Mouse (Mus musculus): ENCODE results near the gene Zfp949.

GRCm38 (mm10) chr9:88501846-88502245 is 46.0 kb upstream of the Zfp949 start:
- TF ChIP-seq CTCF (IDR thresholded peaks at IDR 0.05; ENCODE audit: control insufficient read depth, insufficient read depth, insufficient read length) = no peak
- no peak for TF ChIP-seq MYOD1 (IDR thresholded peaks at IDR 0.05; ENCODE audit: control insufficient read depth, insufficient read length, low read depth)
- TF ChIP-seq CEBPB (IDR thresholded peaks at IDR 0.05; ENCODE audit: low read depth) = no peak
- no peak for TF ChIP-seq MAX (IDR thresholded peaks at IDR 0.05)
- TF ChIP-seq MYOG (IDR thresholded peaks at IDR 0.05; ENCODE audit: control insufficient read depth, extremely low read depth, insufficient read length) = no peak
